Mouse (Mus musculus) spleen, adult 2 months (tissue): Measurements from ENCODE around the gene Rnf38. TPM values are rescaled to one million over a fixed set of nuclear protein-coding genes. Genes with fewer than 3 reads are reported as not detected.

Experiments used
- DNase-seq, 2 experiments: peaks; one replicate each; pipeline versions ENCODE4 v3.0.0 to v3.0.0-alpha.2; 2012 to 2021; ENCODE audit warnings: low spot score in 2 of 2, low read depth in 1 of 2
- H3K27ac ChIP-seq: fragments of 200-500 bp; 2 replicates; pipeline ENCODE4 v1.5.1; 2012; ENCODE audit warnings: low read length, inconsistent platforms; ENCODE audit not compliant: insufficient read depth
- H3K27me3 ChIP-seq: fragments of 200-500 bp; 2 replicates; pipeline ENCODE4 v1.6.1; 2012; ENCODE audit warnings: mild to moderate bottlenecking, moderate library complexity, low read length, inconsistent platforms; ENCODE audit not compliant: control insufficient read depth, insufficient read depth
- H3K36me3 ChIP-seq: fragments of 200-500 bp; 2 replicates; pipeline ENCODE4 v1.6.1; 2012; ENCODE audit warnings: mild to moderate bottlenecking, low read length, inconsistent platforms; ENCODE audit not compliant: control insufficient read depth, insufficient read depth
- H3K4me1 ChIP-seq: fragments of 200-500 bp; 2 replicates; pipeline ENCODE4 v1.6.1; 2011; ENCODE audit warnings: inconsistent platforms; ENCODE audit not compliant: control insufficient read depth, insufficient read depth, insufficient read length
- H3K4me3 ChIP-seq: fragments of 200-500 bp; 2 replicates; pipeline ENCODE4 v1.5.1; 2011; ENCODE audit warnings: mild to moderate bottlenecking, inconsistent platforms; ENCODE audit not compliant: insufficient read depth, insufficient read length; ENCODE audit errors: extremely low read depth
- CTCF ChIP-seq: fragments of 200-500 bp; IDR thresholded peaks from 2 replicates; pipeline ENCODE4 v1.5.1; 2011; ENCODE audit warnings: mild to moderate bottlenecking, inconsistent platforms; ENCODE audit not compliant: insufficient read depth, insufficient read length, insufficient replicate concordance; ENCODE audit errors: extremely low read depth
- POLR2A ChIP-seq: fragments of 200-500 bp; IDR thresholded peaks from 2 replicates; pipeline ENCODE4 v1.6.1; 2011; ENCODE audit warnings: low read depth, low read length, inconsistent platforms
- WGBS: fragments of 180-500 bp; shearing (Covaris S2); methylation state at CpG from one replicate; pipeline ENCODE4 v1.1.7; 2018; 5-methylcytosine and 5-hydroxymethylcytosine counted together
- polyA plus RNA-seq: library from polyadenylated mRNA; depleted of rRNA; stranded (reverse); fragments of >200 nt; gene quantifications from 2 replicates; pipeline ENCODE4 v1.2.3, GENCODE M21; 2012

Gene Rnf38
- polyA plus RNA-seq, 1 experiment = 122 TPM

DNA sequence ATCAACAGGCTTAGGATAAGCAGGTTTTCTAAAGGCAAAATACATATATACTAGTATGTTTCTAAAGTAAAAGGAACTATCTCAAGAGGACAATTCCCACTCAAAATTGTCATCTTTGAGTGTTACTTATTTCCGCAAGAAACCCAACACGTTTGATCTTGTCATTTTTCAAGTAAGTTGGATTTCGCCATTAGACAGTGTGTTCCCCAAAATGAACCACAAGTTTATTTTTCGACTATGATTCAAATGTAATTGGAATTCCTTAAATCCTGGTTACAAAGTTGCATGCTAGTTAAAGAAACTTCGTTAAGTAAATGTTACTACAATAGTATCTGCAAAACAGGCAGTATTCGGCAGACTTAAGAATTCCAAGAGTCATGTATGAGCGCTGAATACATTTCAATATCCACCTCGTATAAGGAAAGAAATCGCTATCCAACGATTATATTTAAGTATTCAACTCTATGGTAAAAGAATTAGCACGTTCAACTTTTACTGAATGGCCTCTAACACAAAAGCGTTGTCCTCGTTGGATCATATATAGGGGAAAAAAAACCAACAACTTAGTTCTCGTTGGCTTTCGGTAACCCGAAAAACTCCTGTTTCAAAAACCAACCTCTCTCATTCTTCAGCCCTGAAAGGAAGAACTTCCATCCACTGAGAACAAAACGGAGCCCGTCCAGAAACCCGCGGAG is 66.7 kb downstream of the Rnf38 start:
- Histone ChIP-seq H3K36me3 (no peaks in the 10 kb centered on the region), H3K4me1 (peaks cover 4% of the 10 kb centered on the region; the same call in 1 of the 2 replicates), H3K27me3 (no peaks in the 10 kb centered on the region), H3K4me3 (peak overlapping the region; percentile 67), H3K27ac (peak overlapping the region; percentile 96)
- TF ChIP-seq CTCF (no peak), POLR2A (no peak)
- no peak for DNase-seq
- 2% methylated on average over 20 of the region's 20 CpGs for WGBS

GRCm38 (mm10) chr4:44164621-44165020 is 69.0 kb downstream of the Rnf38 start:
- Histone ChIP-seq H3K27me3 (no peaks in the 10 kb centered on the region), H3K4me3 (no peak overlapping the region), H3K27ac (no peak overlapping the region), H3K36me3 (no peaks in the 10 kb centered on the region), H3K4me1 (peaks cover 2% of the 10 kb centered on the region)
- TF ChIP-seq CTCF (no peak), POLR2A (no peak)
- WGBS = 68% methylated on average over 5 of the region's 5 CpGs
- DNase-seq = no peak

DNA sequence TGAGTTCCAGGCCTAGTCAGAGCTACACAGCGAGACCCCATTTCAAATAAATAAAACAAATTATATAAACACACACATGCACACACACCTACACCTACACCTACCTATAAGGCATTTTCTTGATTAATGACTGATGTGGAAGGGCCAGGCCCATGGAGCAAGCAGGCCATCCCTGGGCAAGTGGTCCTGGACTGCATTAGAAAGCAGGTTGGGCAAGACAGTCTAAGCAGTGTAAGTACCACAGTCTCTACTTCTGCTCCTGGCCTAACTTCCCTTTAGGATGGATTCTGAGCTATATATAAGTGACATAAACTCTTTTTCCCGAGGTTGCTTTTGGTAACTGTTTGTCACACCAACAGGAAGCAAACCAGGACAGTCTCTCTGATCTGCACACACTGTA is 70.6 kb downstream of the Rnf38 start:
- peaks cover 2% of the 10 kb centered on the region; the same call in 1 of the 2 replicates for H3K36me3 ChIP-seq
- 47% methylated on average over 2 of the region's 2 CpGs for WGBS
- no peak for DNase-seq
- no peaks in the 10 kb centered on the region for H3K27me3 ChIP-seq
- no peak overlapping the region for H3K27ac ChIP-seq
- TF ChIP-seq POLR2A = no peak
- no peak for TF ChIP-seq CTCF
- no peak overlapping the region for H3K4me3 ChIP-seq
- no peaks in the 10 kb centered on the region; the same call in 1 of the 2 replicates for H3K4me1 ChIP-seq

DNA sequence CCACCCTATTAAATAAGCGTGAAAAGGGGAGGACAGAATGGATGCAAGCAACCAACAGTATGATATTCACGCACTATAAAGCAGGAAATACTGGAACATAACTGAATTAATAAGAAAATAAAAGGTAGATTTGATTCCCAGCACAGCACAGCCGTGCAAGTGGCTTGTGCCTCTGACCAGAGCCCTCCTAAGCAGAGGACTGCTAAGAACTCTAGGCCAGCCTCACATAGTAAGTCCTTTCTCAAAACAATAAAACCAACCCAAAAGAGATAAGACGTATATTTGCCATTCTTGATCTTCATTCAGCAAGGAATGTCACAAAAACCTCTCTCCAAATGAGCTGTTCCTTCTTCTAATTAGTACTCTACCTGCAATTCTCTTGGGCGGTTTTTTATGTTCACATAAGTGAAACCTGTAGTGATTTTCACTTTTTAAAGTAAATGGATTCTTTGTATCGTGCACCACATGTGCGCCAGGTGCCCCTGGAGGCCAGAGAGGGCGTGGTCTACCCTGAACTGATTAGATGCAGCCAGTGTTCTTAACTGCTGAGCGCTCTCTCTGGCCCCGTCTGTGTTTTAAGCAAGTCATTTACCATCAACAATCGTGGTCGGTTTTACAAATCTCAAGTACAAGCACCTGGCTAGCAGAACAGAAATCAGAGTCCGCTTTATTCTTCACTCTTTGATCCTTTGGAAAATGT is 72.4 kb downstream of the Rnf38 start:
- Histone ChIP-seq H3K27me3 (no peaks in the 10 kb centered on the region), H3K36me3 (peaks cover 2% of the 10 kb centered on the region; the same call in 1 of the 2 replicates), H3K27ac (no peak overlapping the region), H3K4me1 (no peaks in the 10 kb centered on the region; the same call in 1 of the 2 replicates), H3K4me3 (no peak overlapping the region)
- WGBS = 76% methylated on average over 13 of the region's 13 CpGs
- no peak for TF ChIP-seq POLR2A
- no peak for DNase-seq

DNA sequence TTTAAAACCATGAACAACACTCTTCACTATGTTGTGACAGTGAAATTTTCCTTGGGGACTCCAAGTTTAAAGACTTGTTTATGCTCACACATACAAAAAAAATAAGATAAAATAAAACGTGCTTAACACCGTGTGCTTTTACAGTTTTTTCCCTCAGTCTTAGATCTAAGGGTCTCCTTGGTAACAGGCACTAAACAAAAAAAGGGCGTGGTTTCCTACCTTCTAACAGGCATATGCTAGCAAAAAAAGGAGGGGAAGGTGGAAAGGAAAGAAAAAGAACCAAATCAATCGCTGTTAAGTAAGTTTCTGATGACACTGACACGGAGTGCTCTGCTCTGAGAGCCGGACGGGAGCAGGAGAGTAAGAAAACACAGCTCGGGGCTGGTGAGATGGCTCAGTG is 73.8 kb downstream of the Rnf38 start:
- peaks cover 2% of the 10 kb centered on the region for H3K36me3 ChIP-seq
- no peak for TF ChIP-seq POLR2A
- no peak for TF ChIP-seq CTCF
- DNase-seq = no peak
- 61% methylated on average over 8 of the region's 8 CpGs for WGBS
- H3K4me1 ChIP-seq = no peaks in the 10 kb centered on the region; the same call in 1 of the 2 replicates
- H3K4me3 ChIP-seq = no peak overlapping the region
- H3K27me3 ChIP-seq = no peaks in the 10 kb centered on the region
- no peak overlapping the region for H3K27ac ChIP-seq

DNA sequence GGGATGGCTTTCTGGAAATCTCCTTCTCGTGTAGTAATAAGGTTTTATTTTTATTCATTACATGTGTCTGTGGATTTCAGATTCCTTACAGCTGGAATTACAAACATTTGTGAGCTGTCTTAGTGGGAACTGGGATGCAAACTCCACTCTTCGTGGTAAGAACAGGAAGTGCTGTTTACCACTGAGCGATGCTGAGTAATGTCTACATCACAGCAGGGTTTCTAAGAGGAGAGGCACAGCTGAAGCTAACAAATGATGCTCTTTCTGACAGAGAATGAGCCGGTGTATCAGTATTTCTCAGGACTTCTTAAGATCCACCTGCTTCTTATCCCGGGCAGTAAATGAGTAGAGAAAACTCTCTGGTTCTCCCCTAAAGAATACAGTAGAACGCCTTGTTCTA is 77.1 kb downstream of the Rnf38 start:
- Histone ChIP-seq H3K4me3 (no peak overlapping the region), H3K27me3 (no peaks in the 10 kb centered on the region), H3K4me1 (no peaks in the 10 kb centered on the region; the same call in 1 of the 2 replicates), H3K27ac (no peak overlapping the region), H3K36me3 (peaks cover 7% of the 10 kb centered on the region)
- 52% methylated on average over 6 of the region's 6 CpGs for WGBS
- TF ChIP-seq POLR2A (no peak), CTCF (no peak)
- no peak for DNase-seq

GRCm38 (mm10) chr4:44154884-44155283 is 78.7 kb downstream of the Rnf38 start:
- 73% methylated on average over 4 of the region's 4 CpGs for WGBS
- TF ChIP-seq CTCF (no peak), POLR2A (no peak)
- no peaks in the 10 kb centered on the region for H3K4me1 ChIP-seq
- no peak for DNase-seq
- no peak overlapping the region for H3K27ac ChIP-seq
- H3K36me3 ChIP-seq = peaks cover 13% of the 10 kb centered on the region
- H3K4me3 ChIP-seq = no peak overlapping the region
- H3K27me3 ChIP-seq = no peaks in the 10 kb centered on the region
